Mouse (Mus musculus) gastrocnemius, adult 2 months (tissue): ENCODE measurements around the gene Aasdh. TPM values are rescaled to one million over a fixed set of nuclear protein-coding genes. Genes with fewer than 3 reads are reported as not detected.

Source experiments
- DNase-seq: peaks from one replicate; pipeline ENCODE4 v3.0.0; 2022
- H3K27ac ChIP-seq: fragments of 200-600 bp; 2 replicates; pipeline ENCODE4 v1.8.1; 2022; ENCODE audit warnings: mild to moderate bottlenecking
- H3K4me3 ChIP-seq: fragments of 200-600 bp; 2 replicates; pipeline ENCODE4 v1.8.1; 2022; ENCODE audit warnings: mild to moderate bottlenecking, moderate library complexity
- CTCF ChIP-seq: fragments of 200-600 bp; IDR thresholded peaks from 2 replicates; pipeline ENCODE4 v1.8.1; 2022; ENCODE audit warnings: antibody characterized with exemption, mild to moderate bottlenecking, moderate library complexity
- intact Hi-C: fragments of 180-260 bp; cut with DNase I; formaldehyde crosslinking; loops from one replicate; pipeline ENCODE4 v1.15.1; 2025
- long read RNA-seq, 2 experiments: library from polyadenylated mRNA; stranded (forward); transcript quantifications; one replicate each; pipeline ENCODE4 v2.0.0; 2021
- total RNA-seq, 2 experiments: library from RNA; stranded (reverse); gene quantifications; 2 replicates each; pipeline ENCODE4 v1.2.3; 2021

Gene Aasdh
- 10 to 100 TPM in 1 of 2 experiments, 1 to 10 TPM in 1; 9.6 to 12.9 TPM for total RNA-seq
- long read RNA-seq, experiment 1, partial matches to known transcripts: 0 of 11 reads
- long read RNA-seq, experiment 1, other reads (novel, unspliced or antisense): 8 of 11 reads
- long read RNA-seq, experiment 2, partial matches to known transcripts: 1 of 11 reads
- long read RNA-seq, experiment 2, other reads (novel, unspliced or antisense): 8 of 11 reads

DNA sequence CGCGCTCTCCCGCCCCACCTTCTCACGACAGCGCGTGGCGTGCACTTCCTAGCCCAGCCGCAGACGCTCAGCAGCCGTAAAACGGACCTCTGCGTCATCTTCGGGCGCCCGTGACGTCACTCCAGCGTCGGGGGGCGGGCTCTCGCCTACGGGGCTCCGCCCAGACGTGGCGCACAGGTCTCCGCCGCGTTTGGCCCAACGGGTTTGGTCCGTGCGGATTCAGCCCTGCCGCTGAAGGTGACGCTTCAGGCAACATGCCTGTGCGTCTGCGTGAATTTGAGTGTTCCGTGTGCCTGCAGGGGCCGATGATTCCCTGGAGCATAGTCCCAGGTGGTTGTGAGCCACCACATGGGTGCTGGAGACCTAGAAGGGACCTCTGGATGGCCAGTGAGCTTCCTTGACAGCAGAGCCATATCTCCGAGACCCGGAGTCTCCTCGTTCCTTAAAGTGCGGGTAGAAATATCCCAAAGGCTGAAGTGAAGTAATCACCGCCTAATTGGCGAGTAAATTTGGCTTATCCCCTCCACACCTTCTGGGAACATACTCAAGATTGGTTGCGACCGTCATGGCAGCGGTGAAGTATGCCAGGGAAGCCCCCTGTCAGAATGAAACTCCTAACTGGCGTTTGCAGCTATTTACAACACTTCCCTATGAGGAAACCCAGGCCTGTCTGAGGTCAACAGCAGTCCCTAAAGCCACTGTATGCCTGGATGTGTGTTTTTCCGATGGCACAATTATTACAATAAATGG, at the start of gene Aasdh:
TSS of gene Aasdh (minus strand) at position 110 of the 750 bp plus-strand sequence.
- peak; percentile 38 for TF ChIP-seq CTCF
- intact Hi-C loops: loop anchor here (2.0 to 10.0 kb wide), 3 partner anchors 45 to 409 kb away; partner anchors contain the start of genes Noa1, Paics, Polr2b and Ppat

DNA sequence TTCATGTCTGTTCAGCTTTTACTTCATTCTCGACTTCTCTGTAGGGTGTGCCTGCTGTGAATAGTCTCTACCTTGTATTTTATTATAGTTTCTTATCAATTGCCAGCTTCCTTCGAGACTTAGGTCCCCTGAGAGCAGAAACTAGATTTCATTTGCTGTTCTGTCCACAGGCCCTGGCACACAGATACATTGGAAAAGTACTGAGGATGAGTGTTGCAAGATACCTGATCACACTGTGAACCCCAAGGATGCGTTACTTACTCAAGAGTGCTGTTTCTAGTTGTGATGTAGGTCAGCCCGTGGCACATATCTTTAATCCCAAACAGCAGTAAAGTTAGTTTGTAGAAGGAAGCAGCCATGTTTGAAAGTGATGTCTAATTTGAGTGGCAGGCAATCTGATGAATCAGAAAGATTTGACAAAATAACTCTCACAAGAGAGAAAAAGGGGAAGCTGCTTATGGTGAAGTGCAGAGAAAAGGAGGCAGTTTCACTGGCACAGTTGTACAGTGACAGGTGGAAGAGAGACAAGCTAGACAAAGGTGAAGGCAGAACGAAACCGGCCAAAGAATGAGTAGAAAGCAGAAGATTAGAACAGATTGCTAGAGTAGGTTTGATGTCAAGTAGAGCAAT, 49.1 kb upstream of the Aasdh start:
- Histone ChIP-seq H3K27ac (peak overlapping the region; percentile 99), H3K4me3 (peak overlapping the region; percentile 91)
- DNase-seq: no peak
- no peak for TF ChIP-seq CTCF
- intact Hi-C loops: no loop called here

More for the DNA sequence above, at the start of gene Aasdh:
- peak; percentile 98 for DNase-seq
- Histone ChIP-seq H3K4me3 (peak within 1 kb of the TSS; percentile 83), H3K27ac (peak within 1 kb of the TSS; percentile 99)

DNA sequence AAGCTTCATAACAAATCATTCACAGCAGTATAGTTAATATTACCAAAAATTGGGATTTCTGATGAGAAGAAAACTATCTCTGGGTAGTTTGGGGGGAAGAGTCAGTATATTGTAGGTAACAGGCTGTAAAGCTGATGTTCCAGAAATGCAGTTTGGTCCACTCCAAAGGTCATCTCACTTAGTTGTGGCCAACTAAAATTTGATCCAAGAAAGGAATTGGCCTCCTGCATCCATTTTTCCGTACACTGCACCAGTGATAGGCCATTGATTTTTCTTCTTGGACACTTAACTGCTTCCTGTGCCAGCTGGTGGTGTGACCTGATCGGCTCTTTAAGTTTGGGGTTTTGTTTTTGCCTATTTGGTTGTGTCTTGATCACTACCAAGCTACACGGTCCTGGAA, 48.5 kb upstream of the Aasdh start:
- H3K27ac ChIP-seq: peak overlapping the region; percentile 99
- DNase-seq: peak; percentile 15
- TF ChIP-seq CTCF: no peak
- intact Hi-C loops: no loop called here
- H3K4me3 ChIP-seq: peak overlapping the region; percentile 91

DNA sequence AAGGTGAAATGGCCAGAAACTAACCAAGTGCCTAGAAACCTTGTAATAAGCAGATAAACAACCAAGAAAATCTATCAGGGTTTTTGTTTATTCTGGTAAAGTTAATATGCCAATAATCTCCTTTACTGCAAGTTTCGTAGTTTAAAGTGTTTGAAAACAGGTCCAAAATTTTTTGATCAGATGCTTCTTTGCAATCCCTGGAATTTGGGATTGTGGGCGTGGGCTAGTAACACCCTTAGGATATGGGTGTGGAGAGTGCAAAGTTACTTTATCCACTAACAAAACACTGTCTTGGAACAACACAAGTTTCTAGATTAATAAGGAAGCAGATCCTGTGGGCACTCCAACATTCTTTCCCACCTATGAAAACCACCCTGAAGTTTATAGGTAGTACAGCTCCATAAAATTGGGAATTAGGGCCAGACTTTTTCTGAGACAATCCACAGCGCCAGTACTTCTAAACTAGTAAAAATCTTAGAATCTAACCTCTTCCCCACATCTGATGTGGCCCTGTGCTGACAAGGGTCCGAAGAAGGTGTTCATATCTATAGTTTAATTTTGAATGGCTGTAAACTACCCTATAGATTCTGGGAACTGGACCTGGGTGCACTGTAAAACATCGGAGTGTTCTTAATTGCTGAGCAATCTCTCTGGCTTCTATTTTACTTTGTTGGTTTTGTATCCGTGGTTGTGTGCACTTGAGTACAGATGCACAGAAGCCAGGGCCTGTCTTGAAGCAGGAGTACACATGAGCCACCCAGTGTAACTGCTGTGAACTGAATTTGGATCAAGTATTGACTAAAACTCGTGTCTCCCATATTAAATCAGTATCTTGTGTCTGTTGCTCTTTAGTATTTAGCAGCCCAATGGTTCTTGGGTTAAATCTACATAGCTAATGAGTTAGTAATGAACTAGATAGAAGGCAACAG, 47.1 kb upstream of the Aasdh start:
- no peak for TF ChIP-seq CTCF
- DNase-seq: peak; percentile 18
- intact Hi-C loops: no loop called here
- peak overlapping the region; percentile 91 for H3K4me3 ChIP-seq
- peak overlapping the region; percentile 99 for H3K27ac ChIP-seq

DNA sequence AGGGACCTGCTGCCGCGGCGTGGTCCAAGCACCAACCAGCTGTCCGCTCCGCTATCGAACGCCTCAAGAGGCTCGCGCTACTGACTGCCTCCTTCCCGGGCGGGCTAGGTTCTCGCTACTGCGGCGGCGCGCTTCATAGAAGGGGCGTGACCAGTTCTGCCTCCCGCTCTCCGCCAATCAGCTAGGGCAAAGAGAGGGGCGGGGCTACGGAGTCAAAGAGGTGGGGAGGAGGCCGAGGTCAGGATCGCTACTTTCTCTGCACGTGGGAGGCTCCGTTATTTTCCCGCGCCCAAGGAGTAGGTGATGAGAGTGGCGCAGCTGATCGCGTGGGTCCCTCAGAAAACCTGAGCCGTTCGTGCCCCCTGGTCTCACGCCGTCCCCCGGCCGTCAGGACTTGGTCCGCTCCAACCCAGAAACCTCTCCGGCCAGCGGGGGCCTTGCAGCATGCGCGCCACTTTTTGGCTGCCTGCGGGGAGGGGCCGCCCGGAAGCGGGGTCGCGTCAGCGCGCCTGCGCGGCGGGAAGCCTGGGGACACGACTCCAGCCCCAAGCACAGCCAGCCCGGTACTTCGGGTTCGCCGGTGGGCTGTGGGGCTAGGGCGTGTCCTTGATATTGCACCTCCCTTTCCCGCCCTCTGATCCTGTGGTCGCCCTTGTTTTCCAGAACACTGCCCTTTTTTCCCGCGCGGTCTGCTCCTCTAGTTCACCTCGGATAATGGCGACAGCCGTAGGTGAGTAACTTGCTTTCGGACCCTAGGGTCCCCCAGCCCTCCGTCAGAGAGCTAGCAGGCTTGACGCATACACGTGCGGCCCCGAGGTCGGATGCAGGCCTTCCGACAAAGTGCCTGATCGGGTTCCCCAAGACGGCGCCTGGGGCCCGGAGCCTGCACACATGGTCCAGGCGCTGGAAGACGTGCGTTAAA, 46.1 kb upstream of the Aasdh start, which contains the start of the genes Paics and Ppat:
TSS of gene Paics (plus strand) at position 202 of the 922 bp plus-strand sequence.
TSS of gene Ppat (minus strand) at position 473 of the 922 bp plus-strand sequence.
- intact Hi-C loops: loop anchor here (2.0 kb wide), 1 partner anchor 47 kb away; the partner anchor contains the start of gene Aasdh
- Histone ChIP-seq H3K4me3 (peak within 1 kb of the TSS; percentile 91), H3K27ac (peak within 1 kb of the TSS; percentile 99)
- peak; percentile 99 for DNase-seq
- no peak for TF ChIP-seq CTCF

DNA sequence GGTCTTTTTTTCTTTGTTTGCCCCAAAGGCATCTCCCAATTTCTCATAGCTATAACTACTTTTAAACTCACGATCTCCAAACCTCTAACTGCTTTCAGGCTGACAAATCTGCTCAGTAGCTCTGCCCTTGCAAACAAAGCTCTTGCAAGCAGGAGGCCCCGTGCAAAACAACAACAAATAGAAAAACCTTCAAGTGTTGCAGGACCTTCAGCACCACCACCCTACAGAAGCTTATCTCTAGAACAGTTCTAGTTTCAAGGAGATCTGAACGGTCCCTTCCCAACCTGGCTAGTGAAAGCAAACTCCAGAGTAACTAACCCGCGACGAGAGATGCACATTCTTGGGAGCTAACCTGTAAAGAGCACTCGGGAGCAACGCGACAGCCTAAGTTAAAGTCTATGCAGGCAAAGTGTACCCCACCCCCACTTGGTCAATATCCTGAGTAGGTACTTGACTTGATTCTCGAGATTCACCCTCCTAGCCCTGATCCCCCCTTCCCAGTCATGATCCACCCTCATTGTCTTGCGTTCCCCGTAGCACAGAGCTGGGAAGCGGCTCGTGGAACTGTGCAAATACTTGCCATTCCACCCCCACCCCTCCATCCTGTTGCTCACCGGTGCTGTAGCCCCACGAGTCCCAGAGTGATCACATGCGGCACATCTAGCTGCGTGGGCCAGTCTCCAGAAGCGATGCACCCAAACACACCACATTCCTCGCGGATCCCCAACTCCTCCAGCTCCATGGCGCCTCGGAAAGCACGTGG, 45.2 kb upstream of the Aasdh start:
- intact Hi-C loops: loop anchor here (2.0 kb wide), 1 partner anchor 46 kb away; the partner anchor contains the start of gene Aasdh
- Histone ChIP-seq H3K4me3 (peak overlapping the region; percentile 91), H3K27ac (peak overlapping the region; percentile 99)
- DNase-seq: no peak
- no peak for TF ChIP-seq CTCF

DNA sequence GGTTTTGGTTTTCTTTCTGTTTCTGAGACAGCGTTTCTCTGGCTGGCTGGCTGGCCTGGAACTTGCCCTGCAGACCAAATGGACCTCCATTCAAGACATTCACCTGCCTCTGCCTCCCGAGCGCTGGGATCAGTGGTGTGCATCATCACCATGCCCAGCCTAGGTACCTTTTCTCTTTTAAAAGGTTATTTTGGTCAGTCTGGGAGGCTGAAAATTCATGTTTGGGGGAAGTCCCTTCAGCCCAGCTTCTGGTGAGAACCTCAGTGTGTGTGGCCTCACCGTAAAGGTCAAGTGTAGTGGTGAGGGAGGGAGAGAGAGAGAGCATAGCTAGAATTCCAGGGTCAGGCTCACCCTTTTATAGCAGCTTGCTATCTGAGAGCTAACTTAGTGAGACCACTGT, 42.4 kb upstream of the Aasdh start:
- intact Hi-C loops: no loop called here
- no peak overlapping the region; the same call in 1 of the 2 replicates for H3K4me3 ChIP-seq
- peak overlapping the region; percentile 72 for H3K27ac ChIP-seq
- no peak for DNase-seq
- TF ChIP-seq CTCF: no peak

DNA sequence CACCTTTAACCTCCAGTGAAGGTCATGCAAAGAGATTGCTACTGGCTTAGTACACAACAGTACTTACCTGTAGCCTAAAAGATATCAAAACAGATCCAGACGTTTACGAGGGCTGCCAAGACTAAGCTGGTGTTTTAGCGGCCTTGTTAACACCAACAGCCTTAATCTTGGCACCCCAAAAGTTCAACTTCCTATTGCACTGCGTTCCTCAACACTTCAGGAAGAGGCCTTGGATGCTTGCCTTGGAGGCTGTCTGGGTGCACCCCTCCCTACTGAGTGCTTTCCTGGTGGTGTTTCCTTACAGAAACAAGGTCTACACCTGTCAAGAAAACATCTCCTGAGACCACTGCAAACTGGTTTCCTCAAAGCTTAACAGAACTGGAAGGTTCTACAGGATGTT, 41.8 kb upstream of the Aasdh start:
- peak; percentile 36 for DNase-seq
- TF ChIP-seq CTCF: no peak
- Histone ChIP-seq H3K4me3 (no peak overlapping the region), H3K27ac (peak overlapping the region; percentile 72)
- intact Hi-C loops: no loop called here

DNA sequence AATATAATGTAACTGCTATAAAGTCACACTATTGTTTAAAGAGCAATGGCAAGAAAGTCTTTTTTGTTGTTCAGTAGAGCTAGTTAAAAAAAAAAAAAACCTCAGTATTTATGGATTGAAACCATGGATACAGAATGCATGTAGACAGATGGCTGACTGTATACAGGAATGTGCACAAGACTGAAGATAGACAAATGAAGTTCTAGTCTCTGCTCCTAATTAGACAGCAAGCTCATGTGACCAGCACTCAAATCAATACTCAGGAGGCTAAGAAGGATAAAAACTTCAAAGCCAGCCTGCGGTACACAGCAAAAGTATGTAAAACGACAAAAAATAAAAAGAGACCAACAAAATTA, 40.3 kb upstream of the Aasdh start:
- DNase-seq: no peak
- intact Hi-C loops: no loop called here
- Histone ChIP-seq H3K27ac (peak overlapping the region; percentile 16; the same call in 1 of the 2 replicates), H3K4me3 (no peak overlapping the region)
- TF ChIP-seq CTCF: no peak

DNA sequence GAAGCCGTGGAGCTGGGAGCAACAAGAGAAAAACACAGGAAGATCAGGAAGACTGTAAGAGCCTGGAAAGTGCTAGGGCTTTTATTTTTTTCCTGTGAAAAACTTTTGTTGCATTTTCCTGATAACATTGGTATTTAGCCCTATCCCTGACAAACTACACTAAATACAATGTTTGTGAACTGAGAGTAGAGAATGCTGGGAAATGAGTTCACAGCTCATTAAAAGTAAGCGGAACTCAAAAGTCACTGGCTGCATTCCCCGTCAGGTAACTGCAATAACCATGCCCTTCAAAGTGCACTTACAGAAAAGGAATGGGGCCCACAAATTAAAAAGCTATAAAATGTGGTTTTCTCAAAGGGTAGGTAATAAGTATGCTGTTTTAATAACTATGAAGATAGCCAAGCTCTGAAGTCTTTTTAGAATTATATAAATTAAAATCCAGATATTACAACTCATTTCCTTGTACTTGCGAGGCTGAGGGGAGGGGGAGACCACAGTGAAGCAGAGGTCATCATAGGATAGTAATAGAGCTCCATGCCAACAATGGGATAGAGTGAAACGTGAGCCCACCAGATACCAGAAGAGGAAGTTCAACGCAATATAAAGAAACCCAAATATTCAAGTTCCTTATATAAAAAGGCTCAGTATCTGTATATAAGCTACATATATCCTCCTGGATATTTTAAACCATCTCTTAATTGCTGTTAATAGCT, 39.8 kb upstream of the Aasdh start:
- Histone ChIP-seq H3K4me3 (no peak overlapping the region), H3K27ac (peak overlapping the region; percentile 33; the same call in 1 of the 2 replicates)
- no peak for DNase-seq
- intact Hi-C loops: no loop called here
- no peak for TF ChIP-seq CTCF
